Comparison of ENCODE assay signal across 12 mouse cellular contexts in the genomic region with DNA sequence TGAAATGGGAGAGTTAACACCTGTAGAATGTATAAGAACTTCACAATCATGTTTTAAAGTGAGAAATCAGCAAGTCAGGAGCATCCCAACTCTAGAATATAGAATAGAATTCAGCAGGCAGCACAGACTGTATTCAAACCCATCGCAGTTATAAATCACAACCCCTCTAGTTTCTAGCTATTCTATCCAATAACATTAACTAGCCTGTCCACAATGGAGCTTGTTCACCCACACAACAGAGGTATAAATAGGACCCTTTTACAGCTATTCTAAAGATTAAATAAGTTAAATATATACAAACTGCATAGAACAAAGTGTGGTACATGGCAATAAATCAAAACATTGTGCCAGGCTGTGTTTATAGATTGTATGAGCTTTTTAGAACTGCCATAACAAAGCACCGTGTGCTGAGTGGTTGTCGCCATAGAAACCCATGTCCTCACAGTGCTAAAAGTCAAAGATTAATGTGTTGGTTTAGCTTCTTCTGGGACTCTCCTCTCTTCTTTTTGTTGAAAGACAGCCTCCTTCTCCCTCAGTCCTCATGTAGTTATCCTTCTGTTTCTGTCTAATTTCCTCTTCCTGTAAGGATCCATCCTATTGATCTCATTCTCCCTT.
DNase-seq lines count a peak whose midpoint lies in the region; ATAC-seq and TF ChIP-seq lines count a peak whose summit lies in the region.
"Had no signal": no experiment of that assay in that cellular context is flagged by ENCODE, and none has a peak within 500 bp of the region (broad histone marks: within the 10 kb centered on the region; RNA-seq: fewer than 3 reads in every experiment).

No protein-coding gene starts in this region.

- 56% methylated on average over 3 of the region's 3 CpGs for WGBS in hindbrain, embryonic 13.5 days
- WGBS in hindbrain, embryonic 12.5 days: 54% methylated on average over 3 of the region's 3 CpGs
- WGBS in midbrain, postnatal 0 days: 57% methylated on average over 3 of the region's 3 CpGs
- 83% methylated on average over 3 of the region's 3 CpGs for WGBS in heart, embryonic 10.5 days

- H3K27ac ChIP-seq in hindbrain, embryonic 13.5 days: no peak overlapping the region
- H3K27ac ChIP-seq in hindbrain, embryonic 12.5 days: no peak overlapping the region
- peak overlapping the region; percentile 39; the same call in 1 of the 2 replicates for H3K27ac ChIP-seq in midbrain, postnatal 0 days (ENCODE audit: low read depth, low read length)
- H3K27ac ChIP-seq in heart, embryonic 10.5 days: no peak overlapping the region
- H3K27ac ChIP-seq: lung, embryonic 15.5 days had no signal

- H3K27me3 ChIP-seq in hindbrain, embryonic 13.5 days: no peaks in the 10 kb centered on the region
- no peaks in the 10 kb centered on the region for H3K27me3 ChIP-seq in hindbrain, embryonic 12.5 days
- no peaks in the 10 kb centered on the region for H3K27me3 ChIP-seq in midbrain, postnatal 0 days (ENCODE audit: insufficient read depth, low read length)
- no peaks in the 10 kb centered on the region for H3K27me3 ChIP-seq in heart, embryonic 10.5 days (ENCODE audit: insufficient read depth, poor library complexity, severe bottlenecking)
- H3K27me3 ChIP-seq: lung, embryonic 15.5 days had no signal

- intact Hi-C loops in heart, postnatal 14 days (cut with DNase I): no loop called here

- TF ChIP-seq CTCF in midbrain, postnatal 0 days (IDR thresholded peaks at IDR 0.05): no peak

- H3K4me2 ChIP-seq in hindbrain, embryonic 13.5 days: no peak overlapping the region
- H3K4me2 ChIP-seq in hindbrain, embryonic 12.5 days (replicated peaks): no peak overlapping the region
- no peak overlapping the region for H3K4me2 ChIP-seq in midbrain, postnatal 0 days (ENCODE audit: low read depth, low read length, poor library complexity, severe bottlenecking)
- H3K4me2 ChIP-seq: lung, embryonic 15.5 days had no signal

- peaks cover 5% of the 10 kb centered on the region; the same call in 1 of the 2 replicates for H3K4me1 ChIP-seq in hindbrain, embryonic 13.5 days (replicated peaks)
- H3K4me1 ChIP-seq in hindbrain, embryonic 12.5 days: no peaks in the 10 kb centered on the region
- H3K4me1 ChIP-seq in midbrain, postnatal 0 days (ENCODE audit: insufficient read depth, low read length): no peaks in the 10 kb centered on the region
- H3K4me1 ChIP-seq in heart, embryonic 10.5 days: no peaks in the 10 kb centered on the region
- H3K4me1 ChIP-seq: lung, embryonic 15.5 days had no signal

- 0 out of 2 replicates have a peak, but pooled peaks have one; percentile 61 for ATAC-seq in hindbrain, embryonic 13.5 days (ENCODE audit: low FRiP score)
- ATAC-seq in hindbrain, embryonic 12.5 days (ENCODE audit: low FRiP score): no peak
- peak; percentile 73; the same call in 1 of the 2 replicates for ATAC-seq in midbrain, postnatal 0 days (ENCODE audit: low FRiP score)

- H3K4me3 ChIP-seq in hindbrain, embryonic 13.5 days: no peak overlapping the region
- no peak overlapping the region for H3K4me3 ChIP-seq in hindbrain, embryonic 12.5 days
- no peak overlapping the region for H3K4me3 ChIP-seq in midbrain, postnatal 0 days (ENCODE audit: low read depth, low read length)
- H3K4me3 ChIP-seq in heart, embryonic 10.5 days: no peak overlapping the region
- H3K4me3 ChIP-seq: lung, embryonic 15.5 days had no signal

- H3K36me3 ChIP-seq in hindbrain, embryonic 13.5 days: no peaks in the 10 kb centered on the region
- H3K36me3 ChIP-seq in hindbrain, embryonic 12.5 days: no peaks in the 10 kb centered on the region
- no peaks in the 10 kb centered on the region for H3K36me3 ChIP-seq in midbrain, postnatal 0 days (ENCODE audit: insufficient read depth, low read length)
- no peaks in the 10 kb centered on the region for H3K36me3 ChIP-seq in heart, embryonic 10.5 days
- H3K36me3 ChIP-seq: lung, embryonic 15.5 days had no signal

- H3K9me3 ChIP-seq in hindbrain, embryonic 13.5 days: no peaks in the 10 kb centered on the region
- no peaks in the 10 kb centered on the region for H3K9me3 ChIP-seq in hindbrain, embryonic 12.5 days (replicated peaks)
- H3K9me3 ChIP-seq in midbrain, postnatal 0 days (ENCODE audit: low read length): no peaks in the 10 kb centered on the region
- no peaks in the 10 kb centered on the region for H3K9me3 ChIP-seq in heart, embryonic 10.5 days
- H3K9me3 ChIP-seq: lung, embryonic 15.5 days had no signal

- DNase-seq in brain, adult 2 months (ENCODE audit: low read depth, low spot score): peak; percentile 47
- DNase-seq in embryo, embryonic 11 days: peak; percentile 7
- peak; percentile 36 for DNase-seq in midbrain, postnatal 0 days (ENCODE audit: low spot score)
- DNase-seq in heart, embryonic 10.5 days (ENCODE audit: low spot score): no peak
- DNase-seq in heart, postnatal 14 days: no peak
- DNase-seq: heart, adult 18-20 months; kidney, adult 11 months; liver; retina, postnatal 1 day had no signal

- no peak overlapping the region for H3K9ac ChIP-seq in hindbrain, embryonic 13.5 days
- H3K9ac ChIP-seq in hindbrain, embryonic 12.5 days: no peak overlapping the region
- H3K9ac ChIP-seq in midbrain, postnatal 0 days (replicated peaks; ENCODE audit: low read length, poor library complexity, severe bottlenecking): no peak overlapping the region
- H3K9ac ChIP-seq: lung, embryonic 15.5 days had no signal

Comparison
In these comparisons a context has a peak if more than half of its experiments do, and no peak if none do; other contexts are left out.
1. DNase-seq: peak in brain, adult 2 months (single experiment), embryo, embryonic 11 days (single experiment) and midbrain, postnatal 0 days (single experiment); none in heart, embryonic 10.5 days (single experiment) and heart, postnatal 14 days (0 of 2).